Mouse (Mus musculus) left cerebral cortex, adult 2 months (tissue): Measurements from ENCODE around the gene Rbfox1. TPM values are rescaled to one million over a fixed set of nuclear protein-coding genes. Genes with fewer than 3 reads are reported as not detected.

Experiments used
- DNase-seq, 2 experiments: peaks; one replicate each; pipeline ENCODE4 v3.0.0; 2021 to 2022; ENCODE audit warnings: low spot score in 2 of 2, mixed read lengths in 1 of 2; ENCODE audit errors: extremely low spot score in 1 of 2
- H3K27ac ChIP-seq: fragments of 200-600 bp; 2 replicates; pipeline ENCODE4 v1.8.1; 2022
- H3K4me3 ChIP-seq: fragments of 200-600 bp; 2 replicates; pipeline ENCODE4 v1.8.1; 2022
- CTCF ChIP-seq: fragments of 200-600 bp; IDR thresholded peaks from 2 replicates; pipeline ENCODE4 v1.8.1; 2022; ENCODE audit warnings: antibody characterized with exemption, mild to moderate bottlenecking, moderate library complexity
- intact Hi-C: fragments of 180-260 bp; cut with DNase I; formaldehyde crosslinking; loops from one replicate; pipeline ENCODE4 v1.15.1; 2025
- total RNA-seq, 2 experiments: library from RNA; stranded (reverse); gene quantifications; 2 replicates each; pipeline ENCODE4 v1.2.3; 2021

Rbfox1 gene
- total RNA-seq, 2 experiments from 2014 or later = 330 to 336 TPM

DNA sequence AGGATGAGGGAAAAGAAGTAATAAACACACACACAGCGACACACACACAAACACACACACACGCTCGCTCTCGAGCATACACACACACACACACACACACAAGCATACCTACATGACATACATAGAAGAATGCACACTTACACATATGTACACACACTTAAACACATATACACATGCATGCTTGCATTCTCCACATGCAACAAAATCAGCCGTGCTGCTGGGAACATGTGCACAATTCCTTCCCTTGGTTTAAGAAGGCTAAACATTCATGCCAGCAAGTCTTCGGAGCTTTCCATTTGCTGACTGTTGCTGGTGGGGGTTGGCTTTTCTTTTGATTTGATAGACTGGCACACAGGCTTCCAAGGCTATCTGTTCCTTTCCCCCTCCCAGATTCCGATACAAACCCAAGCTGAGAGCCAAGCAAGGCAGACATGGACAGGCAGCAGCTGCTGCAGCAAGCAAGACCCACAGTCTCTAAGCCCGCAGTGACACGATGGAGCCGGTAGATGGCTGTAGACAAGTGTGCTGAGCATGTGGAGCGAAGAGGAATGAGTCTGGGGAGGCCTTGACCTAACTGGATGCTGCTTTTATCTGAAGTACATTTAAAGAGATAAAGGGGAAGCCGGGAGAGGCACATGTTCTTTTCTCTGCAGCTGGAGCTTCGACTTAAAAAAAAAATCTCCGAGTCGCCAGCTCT lies 954.3 kb downstream of the Rbfox1 start:
- intact Hi-C loops = loop anchor here (5.0 kb wide), 1 partner anchor 198 kb away; no protein-coding TSS in a partner anchor

DNA sequence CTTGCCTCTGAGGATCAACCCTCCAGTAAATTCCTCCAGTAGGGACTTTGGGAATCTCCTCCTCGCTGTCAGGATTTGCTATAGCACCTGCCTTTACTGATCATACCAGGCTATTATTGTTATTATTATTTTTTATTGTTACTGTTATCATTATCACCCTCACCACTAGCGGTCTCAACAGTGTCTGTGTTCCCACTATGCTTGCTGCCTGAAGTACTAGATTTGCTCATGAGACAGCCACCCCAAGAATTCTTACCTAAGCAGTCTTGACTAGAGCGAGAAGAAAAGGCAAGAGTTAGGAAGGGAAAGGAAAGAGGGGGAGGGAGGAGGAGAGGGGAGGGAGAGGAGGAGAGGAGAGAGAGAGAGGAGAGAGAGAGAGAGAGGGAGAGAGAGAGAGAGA lies 954.9 kb downstream of the Rbfox1 start:
- no peak overlapping the region for H3K4me3 ChIP-seq
- intact Hi-C loops = no loop called here
- no peak for TF ChIP-seq CTCF
- H3K27ac ChIP-seq = no peak overlapping the region
- no peak for DNase-seq

More for the DNA sequence above, 954.3 kb downstream of the Rbfox1 start:
- Histone ChIP-seq H3K27ac (no peak overlapping the region), H3K4me3 (no peak overlapping the region)
- TF ChIP-seq CTCF = peak; percentile 78
- peak; percentile 55 to 67 for DNase-seq

DNA sequence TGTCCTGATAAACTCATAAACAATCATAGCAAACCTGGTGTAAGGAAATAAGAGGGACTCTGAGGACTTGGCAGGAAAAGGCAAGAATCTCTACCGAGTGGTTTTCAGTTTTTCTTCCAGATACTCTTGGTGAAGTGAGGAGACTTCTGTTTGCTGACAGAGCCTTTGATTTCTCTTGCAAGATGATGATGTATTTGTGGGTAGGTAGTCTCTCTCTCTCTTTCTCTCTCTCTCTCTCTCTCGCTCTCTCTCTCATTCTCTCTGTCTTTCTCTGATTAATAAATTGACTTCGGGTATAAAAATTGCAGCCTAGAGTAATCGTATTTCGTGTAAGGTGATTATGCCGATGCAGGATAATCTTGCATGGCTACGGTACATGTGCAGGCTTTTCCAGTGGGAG lies 955.3 kb downstream of the Rbfox1 start:
- Histone ChIP-seq H3K27ac (no peak overlapping the region), H3K4me3 (no peak overlapping the region)
- TF ChIP-seq CTCF = no peak
- intact Hi-C loops = no loop called here
- no peak for DNase-seq

DNA sequence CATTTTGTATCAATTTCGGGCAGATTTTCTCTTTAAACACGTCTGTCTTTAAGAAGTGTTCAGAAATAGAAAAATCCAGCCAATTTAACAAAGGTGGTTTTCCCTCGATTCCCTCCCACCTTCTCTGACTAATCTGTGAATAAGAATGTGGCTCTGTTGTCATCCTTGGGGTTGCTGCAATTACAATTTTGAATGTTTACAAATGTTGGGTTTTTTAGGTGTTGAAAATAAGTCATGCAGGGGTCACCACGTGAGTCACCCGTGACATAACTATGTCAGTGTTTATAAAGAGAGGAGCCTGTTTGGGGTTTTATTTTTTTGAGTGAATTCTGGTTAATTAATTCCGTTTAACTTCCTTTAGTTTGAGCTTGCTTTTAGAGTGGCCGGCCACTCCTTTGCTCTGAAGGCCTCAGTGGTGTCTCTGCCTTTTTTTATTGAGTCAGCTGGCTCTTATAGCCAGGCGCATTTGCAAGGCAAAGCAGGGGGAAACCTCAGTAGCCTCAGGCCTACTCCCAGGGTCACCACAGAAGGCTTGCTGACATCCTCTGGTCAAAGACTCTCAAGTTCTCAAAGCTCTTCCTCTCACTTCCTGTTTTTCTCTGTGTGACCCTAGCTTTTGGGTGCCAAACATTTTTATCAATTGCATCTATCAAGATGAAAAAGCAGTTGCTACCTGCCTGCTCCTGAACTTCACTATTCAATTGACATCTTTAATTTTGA lies 957.1 kb downstream of the Rbfox1 start:
- no peak for DNase-seq
- no peak for TF ChIP-seq CTCF
- Histone ChIP-seq H3K27ac (no peak overlapping the region), H3K4me3 (no peak overlapping the region)
- intact Hi-C loops = no loop called here

DNA sequence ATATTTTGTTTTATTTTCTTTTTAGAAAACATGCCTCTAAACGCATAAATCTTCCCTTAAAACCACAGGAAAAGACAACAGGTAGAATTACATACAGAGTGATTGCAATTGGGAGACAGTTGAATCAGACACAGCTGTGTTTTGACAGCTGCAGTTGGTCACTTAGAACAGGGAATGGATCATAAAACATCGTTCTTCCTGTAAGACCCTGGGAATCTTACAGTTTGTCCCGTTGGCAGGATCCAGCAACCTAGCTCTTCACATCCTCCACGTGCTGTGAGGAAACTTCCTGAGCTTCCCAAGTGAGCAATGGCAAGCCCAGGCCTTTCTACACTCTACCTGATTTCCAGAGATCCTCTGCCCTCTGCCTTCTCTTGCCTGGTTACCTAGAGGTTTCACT lies 959.5 kb downstream of the Rbfox1 start:
- H3K4me3 ChIP-seq = no peak overlapping the region
- TF ChIP-seq CTCF = no peak
- no peak overlapping the region for H3K27ac ChIP-seq
- intact Hi-C loops = no loop called here
- DNase-seq = no peak

DNA sequence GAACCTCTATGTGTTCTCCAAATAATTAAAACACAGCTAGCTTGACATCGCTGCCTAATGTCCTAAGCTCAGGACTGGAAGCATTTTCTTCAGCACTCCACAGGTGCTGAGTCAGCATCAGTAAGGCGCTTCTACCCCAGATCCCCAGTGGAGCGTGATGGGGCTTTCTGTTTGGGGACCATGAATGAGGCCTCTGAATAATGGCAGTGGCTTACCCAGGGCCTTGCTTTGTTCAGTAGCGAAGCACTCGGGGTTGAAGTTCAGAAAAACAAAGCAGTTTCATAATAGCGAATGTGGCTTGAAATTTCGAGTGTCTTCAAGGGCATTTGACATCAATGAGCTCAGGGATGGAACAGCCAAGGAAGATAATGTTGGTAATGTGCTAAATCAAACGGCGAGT lies 966.2 kb downstream of the Rbfox1 start:
- no peak for TF ChIP-seq CTCF
- no peak for DNase-seq
- H3K4me3 ChIP-seq = no peak overlapping the region
- no peak overlapping the region for H3K27ac ChIP-seq
- intact Hi-C loops = no loop called here

GRCm38 (mm10) chr16:6853796-6854195 lies 968.6 kb downstream of the Rbfox1 start:
- Histone ChIP-seq H3K27ac (no peak overlapping the region), H3K4me3 (no peak overlapping the region)
- DNase-seq = no peak
- intact Hi-C loops = no loop called here
- TF ChIP-seq CTCF = no peak

GRCm38 (mm10) chr16:6861656-6862055 lies 976.5 kb downstream of the Rbfox1 start:
- no peak for TF ChIP-seq CTCF
- no peak overlapping the region for H3K4me3 ChIP-seq
- no peak for DNase-seq
- H3K27ac ChIP-seq = no peak overlapping the region
- intact Hi-C loops = no loop called here

GRCm38 (mm10) chr16:6882683-6883430 lies 997.7 kb downstream of the Rbfox1 start:
- H3K4me3 ChIP-seq = no peak overlapping the region
- TF ChIP-seq CTCF = no peak
- no peak overlapping the region for H3K27ac ChIP-seq
- intact Hi-C loops = no loop called here
- no peak for DNase-seq

GRCm38 (mm10) chr16:6883798-6884197 lies 998.6 kb downstream of the Rbfox1 start:
- no peak for TF ChIP-seq CTCF
- DNase-seq = no peak
- Histone ChIP-seq H3K4me3 (no peak overlapping the region), H3K27ac (no peak overlapping the region)
- intact Hi-C loops = no loop called here

DNA sequence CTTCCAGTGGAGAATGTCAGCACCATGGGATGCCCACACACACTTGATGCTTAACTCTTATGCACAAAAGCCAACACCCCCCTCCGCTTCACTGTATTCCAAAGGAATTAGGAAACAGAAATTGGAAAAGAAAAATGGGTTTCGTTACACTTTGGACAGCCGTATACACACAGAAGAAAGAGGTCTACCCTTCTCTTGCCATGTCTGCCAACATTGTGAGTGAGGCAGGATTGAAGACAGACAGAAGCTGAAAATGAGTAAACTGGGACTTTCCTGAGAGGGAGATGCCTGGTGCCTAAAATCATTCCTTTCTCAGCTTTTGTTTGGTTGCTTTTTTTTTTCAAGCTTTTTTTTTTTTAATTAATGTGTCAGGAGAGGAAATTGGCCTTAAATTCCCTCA lies 1000.5 kb downstream of the Rbfox1 start:
- intact Hi-C loops = loop anchor here (5.0 kb wide), 1 partner anchor 77 kb away; no protein-coding TSS in a partner anchor
- no peak for TF ChIP-seq CTCF
- Histone ChIP-seq H3K4me3 (no peak overlapping the region), H3K27ac (no peak overlapping the region)
- no peak for DNase-seq

DNA sequence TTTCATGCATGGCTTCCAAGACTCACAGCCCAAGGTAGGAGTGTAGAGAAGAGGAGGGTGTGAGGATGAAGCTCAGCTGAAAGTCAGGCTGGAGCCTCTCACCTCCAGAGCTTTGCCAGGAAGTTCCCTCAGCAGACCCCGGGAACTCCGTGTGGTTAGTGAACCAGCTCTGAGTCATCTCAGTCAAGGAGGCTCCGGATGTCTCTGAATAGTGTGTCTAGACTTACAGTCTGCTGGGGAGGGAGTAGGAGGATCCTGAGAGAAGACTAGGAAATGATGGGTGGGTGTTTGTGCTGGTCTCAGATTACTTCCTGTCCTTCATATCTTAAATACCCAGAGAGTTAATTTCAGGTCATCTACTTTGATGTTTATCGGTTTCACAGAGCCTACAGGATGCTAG lies 1004.1 kb downstream of the Rbfox1 start:
- intact Hi-C loops = loop anchor here (1.0 to 5.0 kb wide), 2 partner anchors 57 to 73 kb away; no protein-coding TSS in a partner anchor
- Histone ChIP-seq H3K27ac (no peak overlapping the region), H3K4me3 (no peak overlapping the region)
- TF ChIP-seq CTCF = no peak
- peak; percentile 29 to 40 for DNase-seq
